Mouse (Mus musculus): ENCODE measurements around the gene Vps13c. TPM values are rescaled to one million over a fixed set of nuclear protein-coding genes. Genes with fewer than 3 reads are reported as not detected.

Gene Vps13c
- polyA plus RNA-seq, 1 experiment from 2014 or later = 5.6 TPM

GRCm38 (mm10) chr9:67865411-67865810 lies 25.2 kb downstream of the Vps13c start:
- ATAC-seq (ENCODE audit: borderline replicate concordance, extremely low read depth, low FRiP score, low TSS enrichment) = no peak
- Histone ChIP-seq H3K9ac (no peak overlapping the region), H3K36me3 (no peaks in the 10 kb centered on the region), H3K9me3 (no peaks in the 10 kb centered on the region), H3K27ac (no peak overlapping the region), H3K4me1 (no peaks in the 10 kb centered on the region), H3K4me2 (no peak overlapping the region), H3K27me3 (no peaks in the 10 kb centered on the region), H3K4me3 (no peak overlapping the region)
- WGBS = 30% methylated on average over 7 of the region's 7 CpGs

GRCm38 (mm10) chr9:67867411-67867810 lies 27.2 kb downstream of the Vps13c start:
- no peak overlapping the region for H3K9ac ChIP-seq
- no peak overlapping the region for H3K4me2 ChIP-seq
- H3K4me3 ChIP-seq = no peak overlapping the region
- 72% methylated on average over 6 of the region's 6 CpGs for WGBS
- no peak overlapping the region for H3K27ac ChIP-seq
- no peaks in the 10 kb centered on the region for H3K36me3 ChIP-seq
- H3K9me3 ChIP-seq = no peaks in the 10 kb centered on the region
- no peaks in the 10 kb centered on the region for H3K4me1 ChIP-seq
- no peak for ATAC-seq (ENCODE audit: borderline replicate concordance, extremely low read depth, low FRiP score, low TSS enrichment)
- H3K27me3 ChIP-seq = no peaks in the 10 kb centered on the region

- 71% methylated on average over 16 of the region's 16 CpGs for WGBS
These were observed 29.7 kb downstream of the Vps13c start for GRCm38 (mm10) chr9:67869691-67870450.

GRCm38 (mm10) chr9:67874522-67875222 lies 34.5 kb downstream of the Vps13c start:
- H3K4me1 ChIP-seq = no peaks in the 10 kb centered on the region
- ATAC-seq (ENCODE audit: borderline replicate concordance, extremely low read depth, low FRiP score, low TSS enrichment) = no peak
- no peaks in the 10 kb centered on the region for H3K27me3 ChIP-seq
- WGBS = 66% methylated on average over 7 of the region's 7 CpGs
- no peak overlapping the region for H3K4me2 ChIP-seq
- no peaks in the 10 kb centered on the region for H3K9me3 ChIP-seq
- H3K27ac ChIP-seq = no peak overlapping the region
- H3K36me3 ChIP-seq = peaks cover 3% of the 10 kb centered on the region; the same call in 1 of the 2 replicates
- no peak overlapping the region for H3K4me3 ChIP-seq
- no peak overlapping the region for H3K9ac ChIP-seq

More at GRCm38 (mm10) chr9:67869691-67870450, 29.7 kb downstream of the Vps13c start:
- ATAC-seq (ENCODE audit: borderline replicate concordance, extremely low read depth, low FRiP score, low TSS enrichment) = no peak
- Histone ChIP-seq H3K4me2 (no peak overlapping the region), H3K4me1 (no peaks in the 10 kb centered on the region), H3K9me3 (no peaks in the 10 kb centered on the region), H3K4me3 (no peak overlapping the region), H3K27me3 (no peaks in the 10 kb centered on the region), H3K27ac (no peak overlapping the region), H3K36me3 (no peaks in the 10 kb centered on the region), H3K9ac (no peak overlapping the region)

GRCm38 (mm10) chr9:67875337-67875736 lies 35.1 kb downstream of the Vps13c start:
- Histone ChIP-seq H3K4me3 (no peak overlapping the region), H3K27me3 (no peaks in the 10 kb centered on the region), H3K27ac (no peak overlapping the region), H3K4me1 (no peaks in the 10 kb centered on the region), H3K36me3 (peaks cover 3% of the 10 kb centered on the region; the same call in 1 of the 2 replicates), H3K9me3 (no peaks in the 10 kb centered on the region), H3K9ac (no peak overlapping the region), H3K4me2 (no peak overlapping the region)
- no peak for ATAC-seq (ENCODE audit: borderline replicate concordance, extremely low read depth, low FRiP score, low TSS enrichment)
- 37% methylated on average over 2 of the region's 2 CpGs for WGBS

GRCm38 (mm10) chr9:67877081-67877718 lies 37.0 kb downstream of the Vps13c start:
- ATAC-seq (ENCODE audit: borderline replicate concordance, extremely low read depth, low FRiP score, low TSS enrichment) = no peak
- no peaks in the 10 kb centered on the region for H3K9me3 ChIP-seq
- H3K9ac ChIP-seq = no peak overlapping the region
- no peak overlapping the region for H3K4me3 ChIP-seq
- no peaks in the 10 kb centered on the region for H3K27me3 ChIP-seq
- no peaks in the 10 kb centered on the region for H3K4me1 ChIP-seq
- no peak overlapping the region for H3K27ac ChIP-seq
- peaks cover 3% of the 10 kb centered on the region; the same call in 1 of the 2 replicates for H3K36me3 ChIP-seq
- no peak overlapping the region for H3K4me2 ChIP-seq
- 68% methylated on average over 14 of the region's 14 CpGs for WGBS

GRCm38 (mm10) chr9:67878197-67878769 lies 38.1 kb downstream of the Vps13c start:
- Histone ChIP-seq H3K4me1 (no peaks in the 10 kb centered on the region), H3K27ac (no peak overlapping the region), H3K4me2 (no peak overlapping the region), H3K36me3 (peaks cover 3% of the 10 kb centered on the region; the same call in 1 of the 2 replicates), H3K9ac (no peak overlapping the region), H3K4me3 (no peak overlapping the region), H3K27me3 (no peaks in the 10 kb centered on the region), H3K9me3 (no peaks in the 10 kb centered on the region)
- WGBS = 92% methylated on average over 11 of the region's 11 CpGs
- ATAC-seq (ENCODE audit: borderline replicate concordance, extremely low read depth, low FRiP score, low TSS enrichment) = no peak

GRCm38 (mm10) chr9:67883349-67883984 lies 43.3 kb downstream of the Vps13c start:
- Histone ChIP-seq H3K36me3 (peaks cover 16% of the 10 kb centered on the region), H3K9ac (no peak overlapping the region), H3K4me3 (no peak overlapping the region), H3K4me1 (no peaks in the 10 kb centered on the region), H3K27ac (no peak overlapping the region), H3K4me2 (no peak overlapping the region), H3K27me3 (no peaks in the 10 kb centered on the region), H3K9me3 (no peaks in the 10 kb centered on the region)
- no peak for ATAC-seq (ENCODE audit: borderline replicate concordance, extremely low read depth, low FRiP score, low TSS enrichment)
- WGBS = 91% methylated on average over 13 of the region's 13 CpGs

GRCm38 (mm10) chr9:67884095-67884494 lies 43.9 kb downstream of the Vps13c start:
- no peaks in the 10 kb centered on the region for H3K4me1 ChIP-seq
- no peak overlapping the region for H3K4me3 ChIP-seq
- H3K9ac ChIP-seq = no peak overlapping the region
- 85% methylated on average over 3 of the region's 3 CpGs for WGBS
- peaks cover 14% of the 10 kb centered on the region for H3K36me3 ChIP-seq
- no peak overlapping the region for H3K27ac ChIP-seq
- H3K4me2 ChIP-seq = no peak overlapping the region
- H3K27me3 ChIP-seq = no peaks in the 10 kb centered on the region
- ATAC-seq (ENCODE audit: borderline replicate concordance, extremely low read depth, low FRiP score, low TSS enrichment) = no peak
- H3K9me3 ChIP-seq = no peaks in the 10 kb centered on the region

GRCm38 (mm10) chr9:67886981-67887720 lies 47.0 kb downstream of the Vps13c start:
- H3K36me3 ChIP-seq = peaks cover 18% of the 10 kb centered on the region
- no peak overlapping the region for H3K4me2 ChIP-seq

GRCm38 (mm10) chr9:67893474-67893873 lies 53.3 kb downstream of the Vps13c start:
- Histone ChIP-seq H3K27me3 (no peaks in the 10 kb centered on the region), H3K4me3 (no peak overlapping the region), H3K9me3 (no peaks in the 10 kb centered on the region), H3K36me3 (peaks cover 13% of the 10 kb centered on the region), H3K4me1 (no peaks in the 10 kb centered on the region), H3K9ac (no peak overlapping the region), H3K27ac (no peak overlapping the region), H3K4me2 (no peak overlapping the region)
- 84% methylated on average over 1 of the region's 1 CpGs for WGBS
- no peak for ATAC-seq (ENCODE audit: borderline replicate concordance, extremely low read depth, low FRiP score, low TSS enrichment)

More at GRCm38 (mm10) chr9:67886981-67887720, 47.0 kb downstream of the Vps13c start:
- no peaks in the 10 kb centered on the region for H3K27me3 ChIP-seq
- no peak overlapping the region for H3K27ac ChIP-seq
- no peak overlapping the region for H3K9ac ChIP-seq
- 74% methylated on average over 4 of the region's 4 CpGs for WGBS
- ATAC-seq (ENCODE audit: borderline replicate concordance, extremely low read depth, low FRiP score, low TSS enrichment) = no peak
- no peaks in the 10 kb centered on the region for H3K9me3 ChIP-seq
- H3K4me3 ChIP-seq = no peak overlapping the region
- no peaks in the 10 kb centered on the region for H3K4me1 ChIP-seq

Data from lung, embryonic 15.5 days (tissue).